Mouse (Mus musculus) CH12.LX (cell line): ENCODE measurements at regions not wholly inside any gene's neighbourhood (a gene's known extent, or its start where the extent isn't known, plus 50 kb on each side); places are given as distances from the start of the nearest gene placed in this dataset.

ENCODE experiments used
- DNase-seq: peaks from one replicate; pipeline ENCODE4 v3.0.0-alpha.2; 2013; ENCODE audit errors: extremely low read depth
- H3K27ac ChIP-seq: 2 replicates; pipeline ENCODE4 v1.5.1; 2012; ENCODE audit warnings: low read depth, mild to moderate bottlenecking, control low read depth, moderate library complexity; ENCODE audit not compliant: insufficient read depth
- H3K27me3 ChIP-seq: replicated peaks from 2 replicates; pipeline ENCODE3; 2012; ENCODE audit warnings: inconsistent platforms
- H3K36me3 ChIP-seq, 2 experiments: replicated peaks in 1 of 2; 2 replicates each; pipeline versions ENCODE3 to v1.6.1; 2012; ENCODE audit warnings: inconsistent platforms in 1 of 2, low read length in 1 of 2, mild to moderate bottlenecking in 1 of 2, mixed read lengths in 1 of 2, moderate library complexity in 1 of 2; ENCODE audit not compliant: control insufficient read depth in 1 of 2, insufficient read depth in 1 of 2
- H3K4me1 ChIP-seq, 2 experiments: 2 replicates each; pipeline ENCODE4 v1.6.1; 2012; ENCODE audit warnings: inconsistent platforms in 1 of 2, moderate library complexity in 1 of 2; ENCODE audit not compliant: insufficient read depth in 2 of 2, control insufficient read depth in 1 of 2
- H3K4me2 ChIP-seq: 2 replicates; pipeline ENCODE4 v1.6.1; 2012; ENCODE audit warnings: low read depth, mild to moderate bottlenecking, control low read depth; ENCODE audit not compliant: poor library complexity, insufficient read depth, severe bottlenecking
- H3K4me3 ChIP-seq, 3 experiments: fragments of 150-350 bp in 1 of 3; sonication (generic) in 1 of 3; replicated peaks in 1 of 3; 2 replicates each; pipeline versions ENCODE3 to v1.5.1; 2011 to 2012; ENCODE audit warnings: low read depth in 2 of 3, low read length in 2 of 3, mild to moderate bottlenecking in 2 of 3, moderate library complexity in 2 of 3, control low read depth in 1 of 3, improper control_type of control experiment in 1 of 3, inconsistent platforms in 1 of 3, mixed read lengths in 1 of 3; ENCODE audit not compliant: poor library complexity in 1 of 3
- H3K79me2 ChIP-seq: replicated peaks from 2 replicates; pipeline ENCODE4 v1.6.1; 2012; ENCODE audit warnings: mild to moderate bottlenecking, moderate library complexity; ENCODE audit not compliant: control insufficient read depth, poor library complexity, insufficient read depth, severe bottlenecking; ENCODE audit errors: extremely low read depth
- H3K9ac ChIP-seq: 2 replicates; pipeline ENCODE4 v1.6.1; 2012; ENCODE audit warnings: low read depth, mild to moderate bottlenecking, control low read depth, moderate library complexity; ENCODE audit not compliant: insufficient read depth
- H3K9me3 ChIP-seq: replicated peaks from 2 replicates; pipeline ENCODE3; 2012; ENCODE audit warnings: low read length, inconsistent platforms, mixed read lengths
- CHD1 ChIP-seq: IDR thresholded peaks from 2 replicates; pipeline ENCODE4 v1.6.1; 2012; ENCODE audit warnings: low read depth, low read length, improper control_type of control experiment, inconsistent platforms
- CTCF ChIP-seq, 2 experiments: IDR thresholded peaks in 1 of 2; conservative IDR thresholded peaks in 1 of 2; 2 replicates each; pipeline ENCODE4 v1.5.1; 2011 to 2012; ENCODE audit warnings: low read depth in 2 of 2, low read length in 2 of 2, improper control_type of control experiment in 1 of 2, inconsistent platforms in 1 of 2, mild to moderate bottlenecking in 1 of 2, moderate library complexity in 1 of 2
- E2F4 ChIP-seq: IDR thresholded peaks from 2 replicates; pipeline ENCODE4 v1.6.1; 2011; ENCODE audit warnings: low read depth, low read length, improper control_type of control experiment; ENCODE audit not compliant: insufficient replicate concordance
- ELF1 ChIP-seq: IDR thresholded peaks from 2 replicates; pipeline ENCODE4 v1.6.1; 2014; ENCODE audit warnings: low read depth, mild to moderate bottlenecking, inconsistent platforms, low read length, improper control_type of control experiment
- GABPA ChIP-seq: IDR thresholded peaks from 2 replicates; pipeline ENCODE4 v1.6.1; 2012; ENCODE audit warnings: low read depth, low read length, improper control_type of control experiment, inconsistent platforms; ENCODE audit not compliant: insufficient replicate concordance
- HCFC1 ChIP-seq: IDR thresholded peaks from 2 replicates; pipeline ENCODE4 v1.6.1; 2012; ENCODE audit warnings: low read depth, mild to moderate bottlenecking, inconsistent platforms, low read length, improper control_type of control experiment
- JUN ChIP-seq: IDR thresholded peaks from 2 replicates; pipeline ENCODE4 v1.6.1; 2011; ENCODE audit warnings: low read depth, mild to moderate bottlenecking, low read length, improper control_type of control experiment, moderate library complexity; ENCODE audit not compliant: insufficient read depth
- MEF2A ChIP-seq: IDR thresholded peaks from 2 replicates; pipeline ENCODE4 v1.6.1; 2014; ENCODE audit warnings: low read depth, mild to moderate bottlenecking, inconsistent platforms, low read length, improper control_type of control experiment, borderline replicate concordance
- NELFE ChIP-seq: IDR thresholded peaks from 2 replicates; pipeline ENCODE4 v1.6.1; 2011; ENCODE audit warnings: low read depth, low read length, improper control_type of control experiment
- NRF1 ChIP-seq: IDR thresholded peaks from 2 replicates; pipeline ENCODE4 v1.6.1; 2014; ENCODE audit warnings: low read depth, mild to moderate bottlenecking, inconsistent platforms, low read length, improper control_type of control experiment, moderate library complexity
- POLR2A ChIP-seq: IDR thresholded peaks from 2 replicates; pipeline ENCODE4 v1.6.1; 2011; ENCODE audit warnings: low read depth, mild to moderate bottlenecking, improper control_type of control experiment, low read length
- RAD21 ChIP-seq: IDR thresholded peaks from 2 replicates; pipeline ENCODE4 v1.6.1; 2011; ENCODE audit warnings: low read depth, mild to moderate bottlenecking, low read length, improper control_type of control experiment, moderate library complexity
- SIN3A ChIP-seq: IDR thresholded peaks from 2 replicates; pipeline ENCODE4 v1.6.1; 2012; ENCODE audit warnings: low read length, improper control_type of control experiment, inconsistent platforms
- TBP ChIP-seq: conservative IDR thresholded peaks from 2 replicates; pipeline ENCODE4 v1.6.1; 2011; ENCODE audit warnings: low read depth, low read length, improper control_type of control experiment
- ZMIZ1 ChIP-seq: IDR thresholded peaks from 2 replicates; pipeline ENCODE4 v1.6.1; 2012; ENCODE audit warnings: low read depth, mild to moderate bottlenecking, inconsistent platforms, low read length, improper control_type of control experiment
- dilution Hi-C: fragments of 300-500 bp; cut with MboI; formaldehyde crosslinking; loops from 2 replicates; pipeline ENCODE4 v1.14.3; 2020; ENCODE audit warnings: low sequenced_read_pairs; ENCODE audit not compliant: extremely low pct_unique_long_range_greater_than_20kb, extremely low pct_ligation_motif_present
- in situ Hi-C: fragments of 300-500 bp; cut with MboI; formaldehyde crosslinking; loops from 3 replicates; pipeline ENCODE4 v1.14.3; 2019; ENCODE audit warnings: low sequenced_read_pairs, low pct_ligation_motif_present, low pct_unique_long_range_greater_than_20kb, mixed read lengths

GRCm38 (mm10) chr13:82007222-82007621, 224.3 kb downstream of the Cetn3 start:
- Histone ChIP-seq H3K36me3 (no peaks in the 10 kb centered on the region), H3K79me2 (no peaks in the 10 kb centered on the region), H3K4me1 (no peaks in the 10 kb centered on the region), H3K4me3 (no peak overlapping the region), H3K27me3 (no peaks in the 10 kb centered on the region), H3K9ac (no peak overlapping the region), H3K9me3 (no peaks in the 10 kb centered on the region), H3K4me2 (no peak overlapping the region), H3K27ac (no peak overlapping the region)
- in situ Hi-C loops (no loop called here), dilution Hi-C loops (no loop called here)
- no peak for DNase-seq
- TF ChIP-seq JUN (no peak), NRF1 (no peak), ZMIZ1 (no peak), NELFE (no peak), E2F4 (no peak), MEF2A (no peak), ELF1 (no peak), POLR2A (no peak), CTCF (conservative IDR thresholded peaks at IDR 0.05 in 1 of 2, IDR thresholded peaks at IDR 0.05 in 1 of 2; ENCODE audit: low read depth in 2 of 2, low read length in 2 of 2) (no peak), HCFC1 (no peak), SIN3A (no peak)

GRCm38 (mm10) chr13:82039623-82040022, 256.7 kb downstream of the Cetn3 start:
- TF ChIP-seq RAD21 (peak; percentile 61), CTCF (conservative IDR thresholded peaks at IDR 0.05 in 1 of 2, IDR thresholded peaks at IDR 0.05 in 1 of 2; ENCODE audit: low read depth in 2 of 2, low read length in 2 of 2) (peak in 1 of 2 experiments; percentile 55; a peak in 2 of 4 replicates), CHD1 (no peak), MEF2A (no peak), GABPA (no peak)
- Histone ChIP-seq H3K4me2 (no peak overlapping the region), H3K36me3 (no peaks in the 10 kb centered on the region), H3K9ac (no peak overlapping the region), H3K4me3 (no peak overlapping the region), H3K27me3 (no peaks in the 10 kb centered on the region), H3K9me3 (no peaks in the 10 kb centered on the region), H3K79me2 (no peaks in the 10 kb centered on the region), H3K27ac (no peak overlapping the region), H3K4me1 (0 out of 4 replicates have a peak, but pooled peaks cover 0 to 2% of the 10 kb centered on the region in 2 experiments)
- dilution Hi-C loops = no loop called here
- peak; percentile 3 for DNase-seq
- in situ Hi-C loops = no loop called here

- Histone ChIP-seq H3K4me1 (no peaks in the 10 kb centered on the region), H3K4me3 (no peak overlapping the region), H3K4me2 (no peak overlapping the region), H3K36me3 (no peaks in the 10 kb centered on the region), H3K27ac (no peak overlapping the region), H3K27me3 (no peaks in the 10 kb centered on the region), H3K9me3 (no peaks in the 10 kb centered on the region), H3K79me2 (no peaks in the 10 kb centered on the region), H3K9ac (no peak overlapping the region)
- dilution Hi-C loops = no loop called here
- in situ Hi-C loops = no loop called here
- no peak for DNase-seq
- no peak for TF ChIP-seq SIN3A
- TF ChIP-seq TBP = no peak
Measured at GRCm38 (mm10) chr13:82058131-82058731, 275.4 kb downstream of the Cetn3 start.
